Mouse (Mus musculus) ZHBTc4 (cell line): Measurements from ENCODE around the gene Orc6.

Experiments used
- DNase-seq: peaks from one replicate; pipeline ENCODE4 v3.0.0-alpha.2; 2011; ENCODE audit warnings: low read depth, low spot score

Gene Orc6

DNA sequence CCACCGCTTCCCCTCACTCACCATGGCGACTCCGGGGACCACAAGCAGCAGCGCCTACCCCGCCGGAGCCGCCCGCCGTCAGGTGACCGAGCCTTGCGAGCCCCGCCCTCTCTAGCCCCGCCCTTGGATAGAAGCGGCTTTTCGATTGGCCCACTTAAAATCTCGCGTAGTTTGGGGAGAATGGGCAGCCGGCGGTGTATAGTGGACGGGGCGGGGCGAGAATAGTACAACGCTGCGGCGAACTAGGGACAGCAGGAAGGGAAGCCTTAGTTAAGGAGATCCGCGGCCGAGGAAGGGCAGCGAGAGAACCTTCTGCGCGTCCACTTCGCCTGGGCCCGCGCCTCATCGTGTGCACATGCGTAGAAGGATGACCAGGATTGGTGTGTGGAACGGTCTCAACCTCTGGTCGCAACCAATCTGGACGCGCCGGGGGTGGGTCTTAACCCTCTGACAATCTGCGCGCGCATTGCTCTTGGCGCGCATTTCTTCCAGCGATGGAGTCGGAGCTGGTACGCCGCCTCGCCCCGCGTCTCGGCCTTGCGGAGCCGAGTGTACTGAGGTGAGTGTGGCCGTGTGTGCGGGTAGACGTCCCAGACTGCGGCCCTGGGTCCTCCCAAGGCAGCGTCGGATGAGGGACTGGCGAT, at the start of gene Orc6, which contains the start of gene Vps35:
Gene Orc6 (plus strand): TSS at position 199 of the 644 bp plus-strand sequence.
Gene Vps35 (minus strand): TSS at position 369 of the 644 bp plus-strand sequence.
- peak; percentile 99 for DNase-seq

DNA sequence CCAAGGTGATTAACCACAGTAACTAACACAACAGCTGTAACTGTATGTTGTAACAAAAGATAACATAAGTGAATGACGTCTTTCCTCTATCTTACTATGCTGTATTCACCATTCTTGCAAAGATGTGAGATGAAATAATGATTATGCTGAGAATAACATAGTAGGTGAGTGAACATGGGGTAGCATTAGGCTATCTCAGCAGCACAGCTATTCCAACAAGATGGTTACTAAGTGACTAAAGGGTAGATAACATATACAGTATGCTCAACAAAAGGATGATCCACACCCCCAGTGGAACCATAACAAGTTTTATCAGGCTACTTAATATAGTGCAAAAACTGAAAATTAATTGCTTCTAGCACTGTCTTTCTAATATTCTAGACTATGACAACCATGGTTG, 12.6 kb upstream of the Orc6 start:
- no peak for DNase-seq

DNA sequence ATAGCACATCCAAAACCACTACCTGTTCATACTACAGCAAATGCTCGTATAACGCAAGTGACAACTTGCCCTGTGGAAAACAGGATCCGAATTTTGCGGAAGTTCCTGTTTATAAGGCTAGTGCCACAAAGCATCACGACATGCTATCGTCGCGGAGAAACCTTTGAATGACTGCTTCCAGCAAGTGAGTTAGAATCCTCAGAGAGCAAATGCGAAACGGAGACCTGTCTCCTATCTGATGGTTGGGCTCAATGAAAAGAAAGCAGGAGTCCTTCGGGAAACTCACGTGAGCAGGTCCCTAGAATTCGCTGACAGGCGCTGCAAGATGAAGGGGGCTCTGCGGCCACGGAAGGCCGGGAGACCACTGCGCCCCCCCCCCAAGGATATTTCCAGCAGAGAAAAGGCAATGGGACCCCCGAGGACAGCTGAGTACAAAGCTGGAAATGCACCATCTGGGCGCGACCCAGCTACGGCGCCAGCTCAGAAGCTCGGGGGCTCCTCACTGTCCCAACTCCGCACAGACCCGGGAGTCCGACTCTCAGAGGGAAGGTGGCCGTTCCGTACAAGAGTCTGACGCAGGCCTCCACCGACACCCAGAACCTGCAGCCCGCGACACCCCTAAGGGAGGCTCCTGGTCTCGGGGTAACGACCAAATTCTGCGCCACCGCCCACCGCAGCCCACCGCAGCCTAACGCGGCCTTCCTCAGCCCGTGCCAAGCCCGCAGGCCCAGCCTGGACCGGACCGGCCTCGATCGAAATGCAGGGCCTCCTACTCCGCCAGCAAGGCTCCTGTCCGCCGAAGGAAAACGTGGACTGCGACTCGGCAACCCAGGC, 615 bp upstream of the Orc6 start:
- peak; percentile 42 for DNase-seq

DNA sequence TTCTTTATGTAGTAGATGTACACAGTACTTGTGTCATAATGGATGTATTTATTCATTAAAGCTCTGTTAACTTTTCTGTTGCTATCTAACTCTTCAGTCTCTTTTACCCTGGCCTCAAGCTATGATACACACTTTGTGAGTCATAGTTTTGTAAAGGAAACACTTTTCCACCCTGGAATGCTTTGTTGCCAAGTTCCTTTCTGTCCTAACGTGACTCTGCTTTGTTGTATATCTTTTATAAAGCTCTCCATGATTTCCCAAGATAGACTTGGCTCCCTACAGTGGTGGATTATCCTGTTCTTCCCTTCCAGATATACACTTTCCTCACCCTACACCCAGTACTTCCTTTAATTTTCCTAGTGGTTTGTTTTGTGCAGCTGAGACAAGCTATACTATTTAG, 2.5 kb downstream of the Orc6 start:
- DNase-seq, result no peak

DNA sequence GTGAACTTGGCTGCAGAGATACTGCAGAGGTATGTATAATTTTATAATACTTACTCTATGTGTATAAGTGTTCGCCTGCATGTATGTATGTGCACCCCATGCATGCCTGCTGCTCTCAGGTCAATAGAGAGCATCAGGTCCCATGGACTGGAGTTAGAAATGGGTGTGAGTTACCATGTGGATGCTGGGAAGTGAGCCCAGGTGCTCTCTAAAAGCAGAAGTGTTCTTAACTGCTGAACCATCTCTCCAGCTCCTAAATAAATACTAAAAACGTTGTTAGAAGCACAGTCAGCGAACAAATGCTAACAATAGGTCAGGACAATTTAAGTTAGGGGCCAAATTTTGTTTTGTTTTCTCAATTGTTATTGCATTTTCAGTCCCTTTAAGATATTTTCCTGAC, 3.5 kb downstream of the Orc6 start:
- DNase-seq, result no peak

DNA sequence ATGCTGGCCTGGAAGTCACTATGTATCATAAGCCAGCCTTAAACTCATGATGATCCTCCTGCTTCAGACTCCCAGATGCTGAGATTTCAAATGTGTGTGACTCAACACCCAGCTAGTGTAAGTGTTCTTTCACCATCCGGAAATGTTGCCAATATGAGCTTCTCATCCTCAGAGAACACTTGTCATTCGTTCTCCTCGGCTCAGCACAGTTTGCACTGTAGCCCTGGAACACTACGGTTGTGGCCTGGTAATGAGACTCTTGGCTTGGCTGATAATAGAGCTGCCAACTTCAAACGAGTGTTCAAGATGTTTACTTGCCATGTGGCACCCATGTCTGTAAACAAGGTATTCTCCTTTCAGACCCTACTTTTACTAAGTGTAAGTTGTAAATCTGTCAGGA, 4.1 kb downstream of the Orc6 start:
- no peak for DNase-seq

DNA sequence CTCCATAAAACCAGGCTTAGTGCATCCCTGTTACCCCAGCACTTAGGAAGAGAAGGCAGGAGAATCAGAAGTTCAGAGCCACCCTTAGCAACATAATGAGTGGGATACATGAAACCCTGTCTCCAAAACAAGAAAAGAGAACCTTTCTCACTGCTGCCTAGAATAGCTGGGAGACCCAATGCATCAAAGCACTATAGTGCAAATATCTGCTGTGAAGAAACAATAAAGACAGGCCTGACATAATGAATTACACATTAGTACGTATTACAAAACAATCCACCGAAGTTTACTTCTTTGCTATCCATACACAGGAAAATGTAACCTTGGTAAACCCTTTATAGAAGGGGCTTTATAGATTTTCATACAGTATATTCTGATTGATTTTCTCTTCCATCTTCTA, 9.1 kb downstream of the Orc6 start:
- DNase-seq, result no peak

DNA sequence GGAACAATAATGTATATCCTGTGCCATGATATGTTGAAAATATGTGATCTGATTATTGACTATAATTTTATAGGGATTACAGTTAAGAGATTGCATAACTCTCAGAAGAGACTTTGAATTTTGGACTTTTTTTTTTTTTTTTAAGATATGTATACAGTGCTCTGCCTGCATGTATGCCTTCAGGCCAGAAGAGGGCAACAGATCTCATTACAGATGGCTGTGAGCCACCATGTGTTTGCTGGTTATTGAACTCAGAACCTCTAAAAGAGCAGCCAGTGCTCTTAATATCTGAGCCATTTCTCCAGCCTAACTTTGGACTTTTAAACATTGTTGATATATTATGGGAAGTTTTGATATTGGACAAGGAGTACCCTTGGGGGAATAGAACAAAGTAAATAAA, 12.3 kb downstream of the Orc6 start:
- peak; percentile 45 for DNase-seq

DNA sequence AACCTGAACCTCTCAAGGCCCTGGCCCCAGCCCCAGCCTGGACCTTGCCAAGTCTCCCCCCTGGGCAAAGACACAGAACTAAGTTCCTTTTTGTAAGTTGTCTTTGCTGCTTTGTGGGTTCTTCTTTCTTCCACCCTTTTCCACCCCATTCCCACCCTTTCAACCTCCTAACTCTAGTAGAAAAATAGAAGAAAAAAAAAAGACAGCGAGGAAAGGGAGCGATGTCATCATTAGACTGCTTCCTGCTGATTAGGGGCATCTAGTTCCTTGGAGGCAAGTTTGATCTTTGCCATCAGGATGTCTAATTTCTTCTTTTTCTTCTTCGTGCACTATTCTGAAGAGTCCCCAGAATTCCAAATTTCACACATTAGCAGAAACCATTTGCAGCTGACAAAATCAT, 13.6 kb downstream of the Orc6 start:
- DNase-seq, result no peak

DNA sequence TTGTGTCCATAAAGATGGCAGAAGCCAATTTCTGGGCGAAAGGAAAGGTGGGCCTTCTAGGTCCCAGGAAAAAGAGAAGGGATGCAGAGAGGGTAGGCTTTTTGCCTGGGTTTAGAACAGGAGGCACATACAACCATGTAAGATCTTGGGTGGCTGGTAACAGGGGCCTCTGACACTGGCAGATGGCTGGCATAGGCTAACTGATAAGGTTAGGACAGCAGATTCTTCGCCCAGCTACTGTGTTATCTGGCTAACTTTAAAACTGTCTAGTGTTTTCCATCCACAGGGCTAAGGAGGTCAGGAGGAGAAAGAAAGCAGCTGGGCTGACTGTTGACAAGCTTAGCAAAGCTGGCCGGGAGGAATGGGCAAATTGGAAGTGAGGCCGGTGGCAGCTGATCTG, 19.1 kb downstream of the Orc6 start:
- DNase-seq, result no peak

DNA sequence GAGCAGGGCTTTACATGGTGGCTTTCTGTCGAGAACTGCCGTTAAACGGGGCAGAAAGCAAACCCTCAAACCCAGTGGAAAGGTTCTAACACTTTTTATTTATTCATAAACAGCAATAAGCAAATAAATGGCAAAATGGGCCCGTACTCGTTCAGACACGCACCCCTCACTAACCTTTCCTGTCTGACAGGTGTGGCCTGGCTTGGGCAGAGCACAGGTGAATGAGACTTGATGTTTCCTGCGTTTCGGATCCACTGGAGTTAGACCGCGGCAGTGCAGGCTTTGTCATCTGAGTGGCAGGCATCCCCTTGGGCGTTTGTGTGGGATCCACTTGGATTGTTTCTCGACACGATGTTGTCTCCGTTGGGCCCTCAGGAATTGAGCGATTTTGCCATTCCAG, 22.5 kb downstream of the Orc6 start:
- DNase-seq, result no peak

DNA sequence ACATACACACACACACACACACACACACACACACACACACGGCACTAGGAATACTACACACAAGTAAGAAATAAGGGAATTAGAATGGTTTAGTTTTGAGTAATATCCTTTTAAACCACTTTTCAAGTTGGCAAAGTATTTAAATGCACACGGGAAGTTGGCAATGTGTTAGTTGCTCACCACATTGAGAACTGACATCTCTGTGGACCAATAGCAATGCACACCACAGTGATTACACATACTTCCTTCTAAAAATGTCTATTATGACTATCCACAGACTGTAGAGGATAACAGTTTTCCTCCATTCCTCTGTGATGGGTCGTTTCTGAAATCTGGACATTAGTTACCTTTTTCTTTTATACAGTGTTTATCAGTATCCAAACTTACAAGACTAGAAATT, 23.7 kb downstream of the Orc6 start:
- no peak for DNase-seq

DNA sequence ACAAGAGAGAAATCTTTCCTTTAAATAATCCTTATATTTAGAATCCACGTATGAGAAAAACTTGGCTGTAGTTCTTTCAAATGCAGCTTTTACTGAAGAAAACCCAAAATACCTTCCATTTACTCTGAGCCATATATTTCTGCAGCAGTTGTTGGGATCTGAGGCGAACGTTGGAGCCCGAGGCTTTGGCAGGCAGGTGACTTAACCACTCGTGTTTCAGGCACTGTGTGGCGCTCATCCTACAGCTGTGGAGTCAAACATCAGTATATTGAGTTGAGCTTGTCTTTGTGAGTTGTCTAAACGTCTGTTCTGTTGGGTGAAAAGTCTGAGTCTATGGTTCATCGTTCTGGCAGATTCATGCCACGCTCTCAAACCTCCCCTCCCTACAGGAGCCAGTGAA, 27.6 kb downstream of the Orc6 start:
- no peak for DNase-seq

DNA sequence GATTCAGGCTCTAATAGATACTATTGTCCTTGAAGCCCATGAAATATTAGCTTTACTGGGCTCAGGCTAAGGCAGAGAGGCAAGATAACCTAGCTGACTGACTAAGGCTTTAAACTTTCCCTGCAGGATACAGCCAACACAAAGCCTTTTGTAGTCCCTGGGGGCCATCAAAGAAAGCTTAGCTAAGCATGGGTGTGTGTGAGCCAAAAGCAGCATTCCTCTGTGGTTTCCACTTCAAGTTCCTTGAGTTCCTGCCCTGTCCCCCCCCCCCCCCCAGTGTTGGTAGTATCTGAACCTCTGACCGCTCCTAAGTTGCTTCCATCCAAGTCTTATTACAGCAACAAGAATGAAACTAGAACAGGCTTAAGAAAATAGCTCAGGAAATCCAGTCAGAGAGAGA, 30.1 kb downstream of the Orc6 start:
- peak; percentile 69 for DNase-seq

DNA sequence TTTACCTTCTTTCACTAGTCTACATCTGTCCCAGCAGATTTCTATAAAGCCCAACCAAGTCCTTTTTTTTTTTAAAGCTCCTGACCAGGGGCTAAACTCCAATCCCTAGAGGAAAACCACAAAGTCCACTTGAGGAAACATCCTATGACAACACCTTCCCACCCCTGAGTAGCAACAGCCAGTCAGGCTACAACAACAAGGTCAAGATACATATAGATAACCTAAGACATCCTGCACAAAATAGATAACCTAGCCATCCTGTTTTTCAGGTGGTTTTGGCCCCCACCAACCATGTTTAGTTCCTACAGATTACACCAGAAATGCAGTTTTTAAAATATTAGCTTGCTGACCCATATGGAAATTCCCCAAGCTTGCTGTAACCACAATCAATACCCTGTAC, 35.7 kb downstream of the Orc6 start:
- DNase-seq, result no peak

DNA sequence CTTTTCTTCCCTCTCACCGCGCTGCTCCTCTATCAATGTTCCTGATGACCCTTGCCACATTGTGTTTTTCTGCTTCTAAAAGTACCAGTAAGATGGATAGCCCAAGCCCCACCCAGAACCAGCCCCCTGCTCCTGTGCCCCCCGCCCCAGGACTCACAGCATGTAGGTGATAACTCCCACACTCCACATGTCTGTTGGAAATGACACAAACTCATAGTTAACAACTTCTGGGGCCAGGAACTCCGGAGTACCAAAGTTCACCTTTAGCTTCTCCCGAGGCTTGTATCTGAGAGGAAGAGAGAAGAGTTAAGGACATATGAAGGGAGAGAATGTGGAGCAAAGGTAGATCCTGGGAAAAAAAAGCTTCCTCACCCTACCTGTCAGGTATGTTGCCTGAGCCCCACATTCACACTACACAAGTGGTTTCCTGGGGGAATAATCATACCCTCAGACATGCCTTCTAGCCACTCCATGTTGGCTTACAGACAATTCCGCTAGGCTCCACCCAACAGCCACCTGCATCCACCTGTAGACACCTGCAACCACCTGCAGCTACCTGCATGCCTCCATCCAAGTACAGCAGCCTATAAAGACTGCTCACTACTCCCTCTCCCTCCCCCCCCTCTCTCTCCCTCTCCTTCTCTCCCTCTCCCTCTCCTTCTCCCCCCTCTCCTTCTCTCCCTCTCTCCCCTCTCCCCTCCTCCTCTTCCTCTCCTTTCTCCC, 36.9 kb downstream of the Orc6 start:
- DNase-seq, result no peak

DNA sequence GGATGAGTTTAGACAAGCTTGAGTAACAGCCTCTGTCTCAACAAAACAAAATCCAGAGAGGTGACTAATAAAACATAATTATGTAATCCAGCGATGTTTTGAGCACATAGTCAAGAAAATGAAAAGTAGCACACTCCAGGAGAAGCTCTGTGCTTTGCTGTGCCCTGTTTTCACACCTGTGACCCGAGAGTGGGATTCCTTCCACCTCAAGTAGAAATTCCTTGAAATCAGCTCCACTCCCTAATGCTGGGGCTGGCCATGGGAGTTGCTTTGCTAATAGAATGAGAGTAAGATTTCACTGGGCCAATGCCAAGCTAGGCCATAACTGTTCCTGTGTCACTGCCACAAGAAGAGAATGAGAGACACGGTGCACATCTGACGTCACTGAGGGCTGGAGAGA, 38.2 kb downstream of the Orc6 start:
- DNase-seq, result no peak

DNA sequence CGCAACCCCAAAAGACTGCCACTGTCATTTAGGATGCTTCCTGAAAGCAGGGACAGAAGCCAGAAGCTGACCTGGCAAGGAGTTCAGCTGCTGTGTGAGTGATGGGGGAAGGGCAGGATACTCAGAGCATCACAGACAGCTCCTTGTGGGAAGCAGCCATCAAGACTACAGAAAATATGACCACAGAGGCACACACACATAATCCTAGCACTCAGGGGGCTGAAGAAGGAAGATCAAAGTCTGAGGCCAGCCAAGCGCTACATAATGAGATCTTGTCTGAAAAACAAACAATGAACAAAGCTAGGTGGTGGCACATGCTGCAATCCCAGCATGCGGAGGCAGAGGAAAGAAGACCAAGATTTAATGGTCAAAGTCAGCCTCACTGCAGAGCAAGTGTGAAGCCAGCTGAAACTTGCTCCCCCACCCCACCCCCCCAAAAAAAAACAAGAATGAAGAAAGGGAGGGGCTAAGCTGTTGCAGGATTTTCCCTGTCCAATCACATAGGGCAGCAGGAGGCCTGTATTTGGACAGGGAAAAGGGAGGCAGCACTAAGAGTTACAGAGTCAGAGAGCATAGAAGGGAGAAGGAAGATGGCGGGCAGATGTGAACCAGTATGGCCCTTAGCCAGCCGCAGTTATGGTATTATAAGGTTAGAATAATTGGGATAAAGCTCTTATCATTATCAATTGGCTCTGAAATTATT, 40.6 kb downstream of the Orc6 start:
- DNase-seq, result no peak

DNA sequence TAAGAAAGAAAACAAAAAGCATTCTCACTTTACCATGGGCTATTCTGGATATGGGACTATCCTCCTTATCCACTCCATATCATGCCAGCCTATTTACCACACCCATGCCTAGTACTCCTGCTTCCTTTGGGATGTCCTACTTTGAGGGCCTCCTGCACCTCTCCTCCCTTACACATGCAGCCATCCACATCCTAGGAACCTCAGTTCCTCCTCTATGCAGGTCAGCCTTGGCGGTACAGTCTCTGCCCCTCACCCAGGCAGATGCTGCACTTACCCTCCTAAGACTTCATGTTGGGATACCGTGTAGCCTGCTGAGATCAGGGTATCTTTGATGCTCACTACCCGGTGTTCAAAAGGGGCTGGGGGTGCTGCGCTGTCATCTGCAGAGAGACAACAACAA, 53.9 kb downstream of the Orc6 start:
- no peak for DNase-seq
